Mouse (Mus musculus): ENCODE data around the gene Rgs7. TPM values are rescaled to one million over a fixed set of nuclear protein-coding genes. Genes with fewer than 3 reads are reported as not detected.

Gene Rgs7
- 0.07 TPM for polyA plus RNA-seq (2012; fragmentation: generic; extraction: Trizol)
- long read RNA-seq, experiment 1: 0 reads
- long read RNA-seq, experiment 2: 0 reads

DNA sequence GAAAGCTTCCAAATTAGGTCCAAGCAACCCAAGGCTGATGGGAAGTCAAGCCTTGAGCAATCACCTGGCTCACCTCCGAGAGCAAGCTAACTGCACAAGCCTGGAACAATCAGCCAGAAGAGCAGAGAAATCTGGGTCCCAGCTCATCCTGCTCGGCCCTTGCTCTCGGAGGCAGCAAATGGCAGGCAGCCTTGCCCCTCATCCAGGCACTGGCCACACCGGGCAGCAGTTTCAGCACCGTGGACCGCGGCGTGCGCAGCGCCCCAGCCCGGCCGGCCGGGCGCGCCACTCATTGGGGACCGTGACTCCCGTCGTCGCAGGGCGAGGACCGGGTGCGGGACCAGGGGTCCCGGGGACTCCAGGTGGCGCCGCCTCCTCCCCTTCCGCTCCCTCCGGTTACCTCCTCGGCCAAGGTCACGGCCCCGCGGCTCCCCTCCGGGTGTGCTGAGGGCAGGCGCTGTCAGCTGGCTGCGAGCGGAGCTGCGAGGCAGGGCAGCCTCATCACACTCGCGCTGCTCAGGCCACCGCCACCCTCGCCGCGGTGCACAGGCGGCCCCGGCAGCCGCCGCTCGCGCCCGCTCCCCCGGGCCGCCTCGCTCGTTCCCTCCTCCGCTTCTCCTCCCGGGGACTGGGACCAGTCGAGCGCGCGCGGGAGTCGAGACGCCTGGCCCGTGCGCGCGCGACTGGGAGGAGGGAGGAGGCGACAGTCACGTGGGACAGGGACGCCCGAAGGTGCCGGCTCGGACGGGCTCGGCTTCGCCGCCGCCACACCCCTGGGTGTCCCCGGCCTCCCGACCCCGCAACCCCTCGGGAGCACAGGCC is at the start of gene Rgs7:
Rgs7 (minus strand) TSS at position 640 of the 822 bp plus-strand sequence.
- H3K36me3 ChIP-seq (ENCODE audit: control insufficient read depth, insufficient read depth): no peaks in the 10 kb centered on the region
- H3ac ChIP-seq (ENCODE audit: control insufficient read depth, insufficient read length, low read depth): peak within 1 kb of the TSS; percentile 5
- TF ChIP-seq USF1 (IDR thresholded peaks at IDR 0.05; ENCODE audit: low read depth) (peak; percentile 21), FOSL1 (IDR thresholded peaks at IDR 0.05; ENCODE audit: insufficient read depth, low read length, poor library complexity, severe bottlenecking) (no peak)
- no peaks in the 10 kb centered on the region for H3K79me3 ChIP-seq (ENCODE audit: low read depth)
- no peak within 1 kb of the TSS for H3K4me3 ChIP-seq (ENCODE audit: insufficient read depth, poor library complexity, severe bottlenecking)
- H3K79me2 ChIP-seq (ENCODE audit: control insufficient read depth, insufficient read depth): no peaks in the 10 kb centered on the region
- peaks cover 8% of the 10 kb centered on the region for H3K27me3 ChIP-seq (ENCODE audit: control insufficient read depth, insufficient read depth, insufficient read length)

DNA sequence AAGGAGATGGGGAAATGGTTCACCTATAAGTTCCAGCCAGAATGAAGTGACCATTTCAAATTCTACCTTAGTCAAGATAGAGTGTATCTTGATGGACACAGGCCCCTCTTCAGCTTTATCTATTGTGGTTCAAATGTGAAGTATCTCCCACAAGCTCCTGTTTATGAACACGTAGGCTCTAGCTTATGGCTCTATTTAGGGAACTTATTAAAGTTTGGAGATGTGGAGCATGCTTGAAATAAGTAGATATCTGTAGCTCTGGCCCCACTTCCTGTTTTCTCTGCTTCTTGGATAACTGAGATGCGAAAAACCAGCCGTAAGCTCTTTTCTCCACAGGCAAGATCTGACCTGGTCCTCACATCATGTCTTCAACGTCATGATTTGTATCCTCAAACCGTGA is 48.4 kb upstream of the Rgs7 start:
- Histone ChIP-seq H3K27me3 (ENCODE audit: control insufficient read depth, insufficient read depth, insufficient read length) (no peaks in the 10 kb centered on the region), H3K79me3 (ENCODE audit: low read depth) (no peaks in the 10 kb centered on the region), H3K79me2 (ENCODE audit: control insufficient read depth, insufficient read depth) (no peaks in the 10 kb centered on the region), H3ac (ENCODE audit: control insufficient read depth, insufficient read length, low read depth) (no peak overlapping the region), H3K4me3 (ENCODE audit: insufficient read depth, poor library complexity, severe bottlenecking) (no peak overlapping the region), H3K36me3 (ENCODE audit: control insufficient read depth, insufficient read depth) (no peaks in the 10 kb centered on the region)
- no peak for TF ChIP-seq MYOG (IDR thresholded peaks at IDR 0.05; ENCODE audit: control insufficient read depth, extremely low read depth, insufficient read length)
- no peak for TF ChIP-seq FOSL1 (IDR thresholded peaks at IDR 0.05; ENCODE audit: insufficient read depth, low read length, poor library complexity, severe bottlenecking)
- TF ChIP-seq USF1 (IDR thresholded peaks at IDR 0.05; ENCODE audit: low read depth): no peak
- no peak for TF ChIP-seq CEBPB (IDR thresholded peaks at IDR 0.05; ENCODE audit: low read depth)
- no peak for TF ChIP-seq CTCF (IDR thresholded peaks at IDR 0.05; ENCODE audit: control insufficient read depth, insufficient read depth, insufficient read length)
- no peak for TF ChIP-seq MAX (IDR thresholded peaks at IDR 0.05)
- TF ChIP-seq MYOD1 (IDR thresholded peaks at IDR 0.05; ENCODE audit: control insufficient read depth, insufficient read length, low read depth): no peak

DNA sequence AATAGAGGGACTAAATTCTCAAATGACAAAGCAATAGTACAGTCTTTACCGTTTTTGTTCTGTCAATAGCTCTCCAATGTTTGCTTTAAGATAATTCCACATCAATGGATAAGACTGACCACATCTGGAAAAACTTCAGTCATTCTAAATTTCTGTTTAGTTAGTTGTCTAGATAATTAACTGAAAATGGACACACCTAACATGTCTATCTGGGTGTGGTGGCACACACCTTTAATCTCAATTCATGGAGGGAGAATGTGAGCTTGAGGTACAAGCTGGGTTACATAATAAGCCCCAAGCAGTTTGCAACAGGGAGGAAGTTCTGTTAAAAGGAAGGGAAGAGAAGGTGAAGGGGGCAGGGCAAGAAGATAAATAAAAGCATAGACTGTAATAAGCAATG is 45.0 kb upstream of the Rgs7 start:
- no peaks in the 10 kb centered on the region for H3K79me3 ChIP-seq (ENCODE audit: low read depth)
- H3K27me3 ChIP-seq (ENCODE audit: control insufficient read depth, insufficient read depth, insufficient read length): no peaks in the 10 kb centered on the region
- no peaks in the 10 kb centered on the region for H3K36me3 ChIP-seq (ENCODE audit: control insufficient read depth, insufficient read depth)
- no peak overlapping the region for H3K4me3 ChIP-seq (ENCODE audit: insufficient read depth, poor library complexity, severe bottlenecking)
- H3ac ChIP-seq (ENCODE audit: control insufficient read depth, insufficient read length, low read depth): no peak overlapping the region
- H3K79me2 ChIP-seq (ENCODE audit: control insufficient read depth, insufficient read depth): no peaks in the 10 kb centered on the region
- TF ChIP-seq MYOD1 (IDR thresholded peaks at IDR 0.05; ENCODE audit: control insufficient read depth, insufficient read length, low read depth) (no peak), FOSL1 (IDR thresholded peaks at IDR 0.05; ENCODE audit: insufficient read depth, low read length, poor library complexity, severe bottlenecking) (no peak)

DNA sequence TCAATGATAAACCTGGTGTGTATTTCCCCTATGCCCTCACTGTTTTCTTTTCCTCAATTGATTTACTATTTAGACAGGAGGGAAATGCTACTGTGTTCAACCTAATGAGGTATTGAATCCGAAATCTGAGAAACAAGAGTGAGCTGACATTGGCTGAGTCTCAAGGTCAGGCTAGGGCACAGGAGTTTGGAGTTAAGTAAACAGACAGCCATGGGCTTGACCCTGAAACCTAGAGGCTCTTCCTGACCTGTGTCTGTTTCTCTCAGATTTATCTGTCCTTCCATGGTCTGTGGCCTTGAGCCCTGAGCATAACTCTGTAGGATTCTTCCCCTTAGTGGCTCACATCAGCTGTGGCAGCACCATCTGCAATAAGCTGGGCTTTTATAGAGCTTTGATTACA is 37.6 kb upstream of the Rgs7 start:
- Histone ChIP-seq H3K79me2 (ENCODE audit: control insufficient read depth, insufficient read depth) (no peaks in the 10 kb centered on the region), H3K79me3 (ENCODE audit: low read depth) (no peaks in the 10 kb centered on the region), H3K4me3 (ENCODE audit: insufficient read depth, poor library complexity, severe bottlenecking) (no peak overlapping the region), H3K36me3 (ENCODE audit: control insufficient read depth, insufficient read depth) (no peaks in the 10 kb centered on the region), H3K27me3 (ENCODE audit: control insufficient read depth, insufficient read depth, insufficient read length) (no peaks in the 10 kb centered on the region), H3ac (ENCODE audit: control insufficient read depth, insufficient read length, low read depth) (no peak overlapping the region)
- TF ChIP-seq USF1 (IDR thresholded peaks at IDR 0.05; ENCODE audit: low read depth): no peak
- TF ChIP-seq CEBPB (IDR thresholded peaks at IDR 0.05; ENCODE audit: low read depth): no peak
- TF ChIP-seq MYOG (IDR thresholded peaks at IDR 0.05; ENCODE audit: control insufficient read depth, extremely low read depth, insufficient read length): no peak
- no peak for TF ChIP-seq CTCF (IDR thresholded peaks at IDR 0.05; ENCODE audit: control insufficient read depth, insufficient read depth, insufficient read length)
- TF ChIP-seq MYOD1 (IDR thresholded peaks at IDR 0.05; ENCODE audit: control insufficient read depth, insufficient read length, low read depth): no peak

DNA sequence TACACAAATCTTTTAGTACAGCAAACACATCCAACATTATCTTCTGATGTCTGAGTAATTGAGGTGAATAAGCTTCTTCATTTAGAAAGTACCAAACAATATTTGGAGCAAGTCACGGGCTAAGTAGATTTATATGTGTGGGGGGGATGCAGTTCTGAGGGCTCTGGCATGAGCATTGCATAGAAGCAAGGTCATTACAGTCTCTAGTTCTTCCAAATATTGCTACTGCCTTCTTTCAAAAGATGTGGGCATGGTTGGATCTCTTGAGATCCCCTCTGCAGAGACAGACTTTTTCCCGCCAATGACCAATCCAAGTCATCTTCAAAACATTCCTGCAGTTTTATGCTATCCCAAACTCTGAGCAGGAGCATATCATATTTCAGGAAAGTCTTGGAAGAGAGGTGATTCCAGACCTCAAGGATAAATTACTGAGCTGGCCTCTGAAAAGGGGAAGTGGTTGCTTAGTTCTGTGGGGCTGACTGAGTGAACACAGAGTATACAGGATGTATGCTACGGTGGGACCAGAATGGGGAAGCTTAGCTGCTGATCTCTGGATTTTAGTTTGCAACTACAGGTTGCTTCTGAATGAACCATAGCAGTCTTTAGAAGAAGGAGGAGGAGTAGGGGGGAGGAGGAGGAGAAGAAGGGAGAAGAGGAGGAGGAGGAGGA is 32.5 kb upstream of the Rgs7 start:
- Histone ChIP-seq H3K4me3 (ENCODE audit: insufficient read depth, poor library complexity, severe bottlenecking) (no peak overlapping the region), H3K27me3 (ENCODE audit: control insufficient read depth, insufficient read depth, insufficient read length) (no peaks in the 10 kb centered on the region), H3K79me3 (ENCODE audit: low read depth) (no peaks in the 10 kb centered on the region), H3K36me3 (ENCODE audit: control insufficient read depth, insufficient read depth) (no peaks in the 10 kb centered on the region), H3K79me2 (ENCODE audit: control insufficient read depth, insufficient read depth) (no peaks in the 10 kb centered on the region), H3ac (ENCODE audit: control insufficient read depth, insufficient read length, low read depth) (no peak overlapping the region)
- TF ChIP-seq FOSL1 (IDR thresholded peaks at IDR 0.05; ENCODE audit: insufficient read depth, low read length, poor library complexity, severe bottlenecking) (no peak), CTCF (IDR thresholded peaks at IDR 0.05; ENCODE audit: control insufficient read depth, insufficient read depth, insufficient read length) (no peak), MAX (IDR thresholded peaks at IDR 0.05) (no peak), CEBPB (IDR thresholded peaks at IDR 0.05; ENCODE audit: low read depth) (no peak), USF1 (IDR thresholded peaks at IDR 0.05; ENCODE audit: low read depth) (no peak), MYOD1 (IDR thresholded peaks at IDR 0.05; ENCODE audit: control insufficient read depth, insufficient read length, low read depth) (no peak), MYOG (IDR thresholded peaks at IDR 0.05; ENCODE audit: control insufficient read depth, extremely low read depth, insufficient read length) (no peak)

DNA sequence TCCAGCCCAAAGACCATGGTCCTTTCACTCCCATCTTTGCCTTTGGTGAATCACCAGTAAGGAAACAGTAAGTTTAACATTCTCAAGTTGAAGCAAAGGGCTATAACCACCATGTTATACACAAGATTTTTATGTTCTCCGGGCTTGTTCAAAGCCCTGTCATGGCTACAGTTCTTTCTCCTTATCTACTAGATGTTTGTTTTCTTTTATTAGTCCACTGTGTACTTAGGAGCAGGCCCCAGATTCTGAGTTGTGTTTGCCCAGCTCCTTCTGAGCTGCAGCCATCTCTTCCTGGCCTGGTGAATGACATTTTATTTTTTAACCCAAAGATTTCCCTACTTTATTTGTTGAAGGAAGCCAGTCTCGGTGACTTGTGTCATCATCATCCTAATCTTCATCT is 31.3 kb upstream of the Rgs7 start:
- H3K79me2 ChIP-seq (ENCODE audit: control insufficient read depth, insufficient read depth): no peaks in the 10 kb centered on the region
- H3K27me3 ChIP-seq (ENCODE audit: control insufficient read depth, insufficient read depth, insufficient read length): no peaks in the 10 kb centered on the region
- H3ac ChIP-seq (ENCODE audit: control insufficient read depth, insufficient read length, low read depth): no peak overlapping the region
- no peaks in the 10 kb centered on the region for H3K36me3 ChIP-seq (ENCODE audit: control insufficient read depth, insufficient read depth)
- TF ChIP-seq MYOD1 (IDR thresholded peaks at IDR 0.05; ENCODE audit: control insufficient read depth, insufficient read length, low read depth) (no peak), FOSL1 (IDR thresholded peaks at IDR 0.05; ENCODE audit: insufficient read depth, low read length, poor library complexity, severe bottlenecking) (no peak), MAX (IDR thresholded peaks at IDR 0.05) (no peak), CTCF (IDR thresholded peaks at IDR 0.05; ENCODE audit: control insufficient read depth, insufficient read depth, insufficient read length) (no peak), MYOG (IDR thresholded peaks at IDR 0.05; ENCODE audit: control insufficient read depth, extremely low read depth, insufficient read length) (no peak), CEBPB (IDR thresholded peaks at IDR 0.05; ENCODE audit: low read depth) (no peak), USF1 (IDR thresholded peaks at IDR 0.05; ENCODE audit: low read depth) (no peak)
- no peak overlapping the region for H3K4me3 ChIP-seq (ENCODE audit: insufficient read depth, poor library complexity, severe bottlenecking)
- H3K79me3 ChIP-seq (ENCODE audit: low read depth): no peaks in the 10 kb centered on the region

All from C2C12 (cell line).